ENCODE assay signal across 9 mouse cellular contexts in genomic region chr6:50404698-50405097, GRCm38 (mm10). TPM values are rescaled to one million over a fixed set of nuclear protein-coding genes. Genes with fewer than 3 reads are reported as not detected.
DNase-seq lines count a peak whose midpoint lies in the region; ATAC-seq lines count a peak whose summit lies in the region.
"Had no signal": no experiment of that assay in that cellular context is flagged by ENCODE, and none has a peak within 500 bp of the region (broad histone marks: within the 10 kb centered on the region; RNA-seq: fewer than 3 reads in every experiment).

No protein-coding gene starts in this region.

- H3K9ac ChIP-seq in embryonic facial prominence, embryonic 14.5 days (ENCODE audit: low read depth, low read length), result no peak overlapping the region
- H3K9ac ChIP-seq: forebrain, embryonic 12.5 days; limb, embryonic 12.5 days had no signal

- peak; percentile 36 for DNase-seq in ES-CJ7 (ENCODE audit: low read depth, low spot score)
- peak; percentile 57 for DNase-seq in adrenal gland, postnatal 10 days
- peak; percentile 34 for DNase-seq in embryonic facial prominence, embryonic 14.5 days (ENCODE audit: low spot score)
- DNase-seq in kidney, adult 8-10 months, result peak; percentile 87
- no peak for DNase-seq in right cerebral cortex, postnatal 4 days
- no peak for DNase-seq in urinary bladder, postnatal 4 days (ENCODE audit: low spot score in 2 of 2)
- no peak for DNase-seq in ovary, postnatal 36 days (ENCODE audit: low spot score)

- ATAC-seq in embryonic facial prominence, embryonic 14.5 days (ENCODE audit: low read depth), result no peak; the same call in 1 of the 2 replicates

- H3K4me3 ChIP-seq in embryonic facial prominence, embryonic 14.5 days (ENCODE audit: low read depth, low read length), result no peak overlapping the region
- H3K4me3 ChIP-seq: forebrain, embryonic 12.5 days; limb, embryonic 12.5 days had no signal

- H3K4me1 ChIP-seq in embryonic facial prominence, embryonic 14.5 days (ENCODE audit: control insufficient read depth, insufficient read depth, low read length), result no peaks in the 10 kb centered on the region

- no peaks in the 10 kb centered on the region for H3K36me3 ChIP-seq in embryonic facial prominence, embryonic 14.5 days (ENCODE audit: control insufficient read depth, insufficient read depth, low read length)
- H3K36me3 ChIP-seq: forebrain, embryonic 12.5 days; limb, embryonic 12.5 days had no signal

- H3K27ac ChIP-seq in embryonic facial prominence, embryonic 14.5 days (replicated peaks; ENCODE audit: low read depth, low read length), result no peak overlapping the region
- H3K27ac ChIP-seq: forebrain, embryonic 12.5 days had no signal

- 70% methylated on average over 11 of the region's 11 CpGs for WGBS in embryonic facial prominence, embryonic 14.5 days

- H3K4me2 ChIP-seq in embryonic facial prominence, embryonic 14.5 days (ENCODE audit: low read depth, low read length), result no peak overlapping the region
- H3K4me2 ChIP-seq: forebrain, embryonic 12.5 days; limb, embryonic 12.5 days had no signal

- no peaks in the 10 kb centered on the region for H3K9me3 ChIP-seq in embryonic facial prominence, embryonic 14.5 days (ENCODE audit: control insufficient read depth, low read length)
- H3K9me3 ChIP-seq: forebrain, embryonic 12.5 days; limb, embryonic 12.5 days had no signal

- H3K27me3 ChIP-seq in embryonic facial prominence, embryonic 14.5 days (replicated peaks; ENCODE audit: control insufficient read depth, insufficient read depth, low read length), result no peaks in the 10 kb centered on the region
- H3K27me3 ChIP-seq: forebrain, embryonic 12.5 days; limb, embryonic 12.5 days had no signal

RNA-seq across cellular contexts. Expression of gene Osbpl3, which starts 51.3 kb away (rescaled TPM):
- total RNA-seq in adrenal gland, postnatal 10 days (2021), result 10 to 100 TPM; 26.2 to 37.8 TPM
- polyA plus RNA-seq in embryonic facial prominence, embryonic 14.5 days (2014; fragmentation: Nextera tagmentation; extraction: Ambion mirVana), result 9.7 and 10.6 TPM in 2 replicates

Comparison
In these comparisons a context has a peak if more than half of its experiments do, and no peak if none do; other contexts are left out.
1. DNase-seq: peak in ES-CJ7 (single experiment), adrenal gland, postnatal 10 days (single experiment), embryonic facial prominence, embryonic 14.5 days (single experiment) and kidney, adult 8-10 months (2 of 2); none in right cerebral cortex, postnatal 4 days (single experiment), urinary bladder, postnatal 4 days (0 of 2) and ovary, postnatal 36 days (single experiment).